Mouse (Mus musculus) hindbrain, embryonic 12.5 days (tissue): Measurements from ENCODE around the gene Gpr18. TPM values are rescaled to one million over a fixed set of nuclear protein-coding genes. Genes with fewer than 3 reads are reported as not detected.

Source experiments
- ATAC-seq: fragments of 200-750 bp; cut with Nextera tagmentation; 2 replicates; pipeline ENCODE4 v1.8.0; 2017; ENCODE audit warnings: moderate TSS enrichment; ENCODE audit not compliant: low FRiP score
- H3K27ac ChIP-seq: fragments of 300-500 bp; sonication (generic); 2 replicates; pipeline ENCODE4 v1.5.1; 2016; ENCODE audit warnings: mild to moderate bottlenecking
- H3K27me3 ChIP-seq: fragments of 300-500 bp; sonication (generic); 2 replicates; pipeline ENCODE4 v1.6.1; 2016; ENCODE audit warnings: mild to moderate bottlenecking
- H3K36me3 ChIP-seq: fragments of 300-500 bp; sonication (generic); 2 replicates; pipeline ENCODE4 v1.6.1; 2016; ENCODE audit warnings: mild to moderate bottlenecking
- H3K4me1 ChIP-seq: fragments of 300-500 bp; sonication (generic); 2 replicates; pipeline ENCODE4 v1.6.1; 2016
- H3K4me2 ChIP-seq: fragments of 300-500 bp; sonication (generic); replicated peaks from 2 replicates; pipeline ENCODE4 v1.6.1; 2016; ENCODE audit warnings: mild to moderate bottlenecking
- H3K4me3 ChIP-seq: fragments of 300-500 bp; sonication (generic); 2 replicates; pipeline ENCODE4 v1.5.1; 2016; ENCODE audit warnings: mild to moderate bottlenecking
- H3K9ac ChIP-seq: fragments of 300-500 bp; sonication (generic); 2 replicates; pipeline ENCODE4 v1.6.1; 2016; ENCODE audit warnings: mild to moderate bottlenecking, moderate library complexity
- H3K9me3 ChIP-seq: fragments of 300-500 bp; sonication (generic); replicated peaks from 2 replicates; pipeline ENCODE4 v1.6.1; 2016; ENCODE audit warnings: mild to moderate bottlenecking
- WGBS: fragments of 180-500 bp; shearing (Covaris S2); methylation state at CpG from one replicate; pipeline ENCODE4 v1.1.7; 2016; 5-methylcytosine and 5-hydroxymethylcytosine counted together
- polyA plus RNA-seq: library from polyadenylated mRNA; unstranded; fragments of >200 nt; fragmentation: Nextera tagmentation; extraction: Ambion mirVana; gene quantifications from 2 replicates; pipeline ENCODE4 v1.2.1, GENCODE M21; 2016

The Gpr18 gene
- polyA plus RNA-seq, 1 experiment from 2014 or later, result not detected

DNA sequence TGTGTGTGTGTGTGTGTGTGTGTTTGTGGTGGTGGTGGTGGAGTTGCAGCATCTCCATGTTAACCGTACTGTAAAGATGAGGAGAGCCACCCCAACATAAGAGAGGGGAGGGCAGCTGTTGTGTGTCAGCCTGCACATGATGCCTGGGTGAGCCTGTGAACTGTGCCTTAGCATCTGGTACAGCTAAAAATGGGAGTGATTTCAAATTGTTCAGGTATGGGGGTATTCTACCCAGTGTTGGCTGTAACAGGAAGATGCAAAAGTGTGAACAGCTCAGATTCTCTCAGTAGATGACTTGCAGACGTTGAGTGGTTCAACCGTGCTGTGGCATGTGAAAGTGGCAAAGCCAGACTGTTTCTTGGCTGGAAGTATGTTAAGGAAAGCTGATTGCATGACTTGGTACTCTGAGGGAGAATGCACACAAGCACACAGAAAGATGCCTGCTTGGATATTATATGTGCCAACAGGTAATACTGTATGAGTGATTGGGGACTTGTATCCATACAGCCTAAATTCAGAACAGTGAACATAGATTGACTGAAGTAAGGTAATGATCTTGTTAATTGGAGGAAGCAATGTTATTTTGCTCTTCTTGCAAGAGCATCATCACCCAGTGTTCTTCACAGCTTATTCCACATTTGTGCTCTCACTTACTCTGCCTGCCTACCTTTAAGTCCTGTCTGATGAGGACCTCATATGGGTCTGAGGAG, 42.6 kb upstream of the Gpr18 start:
- ATAC-seq, result no peak
- 91% methylated on average over 3 of the region's 3 CpGs for WGBS
- Histone ChIP-seq H3K4me1 (no peaks in the 10 kb centered on the region), H3K36me3 (no peaks in the 10 kb centered on the region; the same call in 1 of the 2 replicates), H3K4me2 (no peak overlapping the region), H3K27ac (no peak overlapping the region), H3K4me3 (no peak overlapping the region), H3K27me3 (no peaks in the 10 kb centered on the region), H3K9me3 (no peaks in the 10 kb centered on the region), H3K9ac (no peak overlapping the region)

DNA sequence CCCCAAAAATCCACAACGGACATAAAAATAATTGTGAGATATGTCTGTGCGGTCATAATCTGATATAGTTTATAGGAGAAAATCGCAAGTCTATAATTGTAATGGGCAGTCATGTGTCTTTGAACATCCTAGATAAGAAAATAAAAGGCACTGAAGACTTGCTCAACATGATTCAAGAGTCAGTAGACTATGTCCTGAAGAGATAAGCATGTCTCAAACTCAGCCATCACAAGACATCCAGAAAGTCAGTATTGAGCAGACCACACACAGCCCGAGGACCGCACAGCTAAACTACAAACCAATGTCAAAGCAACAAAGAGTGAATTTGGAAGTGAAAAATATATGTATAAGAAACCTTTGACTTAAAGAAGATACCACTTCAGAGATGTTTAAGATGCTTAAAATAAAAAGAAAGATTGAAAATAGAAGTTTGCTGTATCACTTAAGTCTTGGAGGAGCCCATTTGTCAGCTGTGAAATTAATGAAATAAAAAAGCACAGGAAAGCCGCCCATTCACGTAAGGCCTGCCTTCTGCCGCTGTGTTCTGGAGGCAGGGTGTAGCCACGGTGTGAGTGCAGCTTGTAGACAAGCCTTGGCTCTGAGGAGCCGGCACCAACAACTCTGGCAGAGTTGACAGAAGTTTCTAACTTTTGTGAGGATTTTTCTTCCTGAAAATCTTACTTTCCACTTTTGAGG, 41.7 kb upstream of the Gpr18 start:
- ATAC-seq, result no peak

GRCm38 (mm10) chr14:121956291-121956690, 40.7 kb upstream of the Gpr18 start:
- Histone ChIP-seq H3K4me2 (no peak overlapping the region), H3K36me3 (no peaks in the 10 kb centered on the region; the same call in 1 of the 2 replicates), H3K4me3 (no peak overlapping the region), H3K9me3 (no peaks in the 10 kb centered on the region), H3K4me1 (no peaks in the 10 kb centered on the region), H3K27ac (no peak overlapping the region), H3K9ac (no peak overlapping the region), H3K27me3 (no peaks in the 10 kb centered on the region)
- 90% methylated on average over 5 of the region's 5 CpGs for WGBS
- no peak for ATAC-seq

More for the DNA sequence above, 41.7 kb upstream of the Gpr18 start:
- no peaks in the 10 kb centered on the region for H3K27me3 ChIP-seq
- H3K36me3 ChIP-seq, result no peaks in the 10 kb centered on the region; the same call in 1 of the 2 replicates
- no peak overlapping the region for H3K9ac ChIP-seq
- no peak overlapping the region for H3K4me3 ChIP-seq
- no peaks in the 10 kb centered on the region for H3K9me3 ChIP-seq
- 91% methylated on average over 10 of the region's 10 CpGs for WGBS
- H3K27ac ChIP-seq, result no peak overlapping the region
- no peak overlapping the region for H3K4me2 ChIP-seq
- no peaks in the 10 kb centered on the region for H3K4me1 ChIP-seq

DNA sequence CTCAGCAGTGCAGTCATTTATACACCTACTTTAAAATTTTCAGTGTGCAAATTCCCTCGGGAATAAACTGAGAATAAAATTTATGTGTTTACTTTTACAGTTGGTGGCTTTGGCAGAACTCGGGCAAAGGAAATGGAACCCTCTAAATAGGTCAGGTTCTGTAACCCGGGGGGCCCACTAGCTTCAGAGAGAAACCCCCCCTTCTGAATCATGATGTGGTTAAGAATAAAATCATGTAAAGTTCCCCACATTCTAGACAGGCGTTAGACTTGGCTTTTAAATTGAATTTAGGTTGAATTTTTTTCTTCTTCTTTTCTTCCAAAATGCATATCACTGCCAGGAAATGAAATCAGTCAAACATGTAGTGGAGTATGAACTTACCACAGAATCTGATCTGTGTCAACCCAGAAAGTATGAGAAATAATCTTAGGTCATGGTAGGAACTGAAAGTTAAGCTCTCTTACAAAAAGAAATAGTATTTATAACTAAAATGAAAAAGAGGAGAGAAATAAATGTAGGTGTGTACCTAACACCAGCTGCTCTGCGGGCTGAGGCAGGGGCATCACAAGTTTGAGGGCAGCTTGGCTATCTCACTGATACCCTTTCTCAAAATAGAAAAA, 39.7 kb upstream of the Gpr18 start:
- no peak overlapping the region for H3K4me2 ChIP-seq
- 93% methylated on average over 5 of the region's 5 CpGs for WGBS

GRCm38 (mm10) chr14:121954608-121955007, 39.0 kb upstream of the Gpr18 start:
- no peaks in the 10 kb centered on the region for H3K27me3 ChIP-seq
- H3K4me2 ChIP-seq, result no peak overlapping the region
- no peak overlapping the region for H3K4me3 ChIP-seq
- no peak overlapping the region for H3K27ac ChIP-seq
- no peaks in the 10 kb centered on the region for H3K4me1 ChIP-seq
- 97% methylated on average over 12 of the region's 12 CpGs for WGBS
- H3K36me3 ChIP-seq, result no peaks in the 10 kb centered on the region; the same call in 1 of the 2 replicates
- H3K9me3 ChIP-seq, result no peaks in the 10 kb centered on the region
- ATAC-seq, result no peak
- H3K9ac ChIP-seq, result no peak overlapping the region

More for the DNA sequence above, 39.7 kb upstream of the Gpr18 start:
- no peaks in the 10 kb centered on the region for H3K27me3 ChIP-seq
- H3K27ac ChIP-seq, result no peak overlapping the region
- H3K4me1 ChIP-seq, result no peaks in the 10 kb centered on the region
- ATAC-seq, result no peak
- H3K36me3 ChIP-seq, result no peaks in the 10 kb centered on the region; the same call in 1 of the 2 replicates
- no peaks in the 10 kb centered on the region for H3K9me3 ChIP-seq
- no peak overlapping the region for H3K9ac ChIP-seq
- no peak overlapping the region for H3K4me3 ChIP-seq

DNA sequence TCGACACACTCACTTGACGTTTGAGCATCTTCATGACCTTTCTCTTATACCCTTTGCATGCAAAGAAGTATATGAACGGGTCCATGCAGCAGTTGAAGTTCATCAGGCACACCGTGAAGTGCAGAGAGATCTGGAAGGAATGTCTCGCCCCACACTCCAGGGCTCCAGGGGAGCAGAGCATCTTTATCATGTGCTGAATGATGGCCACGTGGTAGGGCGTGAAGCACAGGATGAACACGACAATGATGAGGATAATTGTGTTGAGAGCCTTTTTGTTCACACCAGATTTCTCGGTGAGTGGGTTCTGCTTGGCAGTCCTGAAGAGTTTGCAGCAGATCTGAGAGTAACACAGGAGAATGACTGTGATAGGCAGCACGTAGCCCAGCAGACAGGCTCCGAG, 38.5 kb upstream of the Gpr18 start:
- no peak for ATAC-seq
- H3K9ac ChIP-seq, result no peak overlapping the region
- H3K27ac ChIP-seq, result no peak overlapping the region
- H3K9me3 ChIP-seq, result no peaks in the 10 kb centered on the region
- no peaks in the 10 kb centered on the region; the same call in 1 of the 2 replicates for H3K36me3 ChIP-seq
- no peaks in the 10 kb centered on the region for H3K27me3 ChIP-seq
- 91% methylated on average over 11 of the region's 11 CpGs for WGBS
- no peaks in the 10 kb centered on the region for H3K4me1 ChIP-seq
- no peak overlapping the region for H3K4me3 ChIP-seq
- H3K4me2 ChIP-seq, result no peak overlapping the region

- Histone ChIP-seq H3K27me3 (no peaks in the 10 kb centered on the region), H3K9ac (no peak overlapping the region), H3K4me2 (no peak overlapping the region), H3K9me3 (no peaks in the 10 kb centered on the region), H3K36me3 (no peaks in the 10 kb centered on the region; the same call in 1 of the 2 replicates), H3K4me3 (no peak overlapping the region), H3K27ac (no peak overlapping the region), H3K4me1 (no peaks in the 10 kb centered on the region)
- 88% methylated on average over 5 of the region's 5 CpGs for WGBS
- no peak for ATAC-seq
These were observed 36.4 kb upstream of the Gpr18 start for GRCm38 (mm10) chr14:121952046-121952400.

- Histone ChIP-seq H3K27ac (no peak overlapping the region), H3K4me1 (no peaks in the 10 kb centered on the region), H3K27me3 (no peaks in the 10 kb centered on the region), H3K4me2 (no peak overlapping the region), H3K4me3 (no peak overlapping the region), H3K36me3 (no peaks in the 10 kb centered on the region; the same call in 1 of the 2 replicates), H3K9me3 (no peaks in the 10 kb centered on the region), H3K9ac (no peak overlapping the region)
- no peak for ATAC-seq
- 89% methylated on average over 2 of the region's 2 CpGs for WGBS
These were observed 35.9 kb upstream of the Gpr18 start for GRCm38 (mm10) chr14:121951399-121952045.

- Histone ChIP-seq H3K36me3 (no peaks in the 10 kb centered on the region; the same call in 1 of the 2 replicates), H3K9me3 (no peaks in the 10 kb centered on the region), H3K9ac (no peak overlapping the region), H3K4me3 (no peak overlapping the region), H3K4me2 (no peak overlapping the region), H3K4me1 (no peaks in the 10 kb centered on the region), H3K27ac (no peak overlapping the region), H3K27me3 (no peaks in the 10 kb centered on the region)
- 97% methylated on average over 5 of the region's 5 CpGs for WGBS
- no peak for ATAC-seq
These were observed 34.3 kb upstream of the Gpr18 start for GRCm38 (mm10) chr14:121949897-121950296.

GRCm38 (mm10) chr14:121949436-121949835, 33.9 kb upstream of the Gpr18 start:
- Histone ChIP-seq H3K9ac (no peak overlapping the region), H3K9me3 (no peaks in the 10 kb centered on the region), H3K36me3 (no peaks in the 10 kb centered on the region; the same call in 1 of the 2 replicates), H3K4me1 (no peaks in the 10 kb centered on the region), H3K4me3 (no peak overlapping the region), H3K27me3 (no peaks in the 10 kb centered on the region), H3K4me2 (no peak overlapping the region), H3K27ac (no peak overlapping the region)
- ATAC-seq, result no peak
- 88% methylated on average over 3 of the region's 3 CpGs for WGBS

DNA sequence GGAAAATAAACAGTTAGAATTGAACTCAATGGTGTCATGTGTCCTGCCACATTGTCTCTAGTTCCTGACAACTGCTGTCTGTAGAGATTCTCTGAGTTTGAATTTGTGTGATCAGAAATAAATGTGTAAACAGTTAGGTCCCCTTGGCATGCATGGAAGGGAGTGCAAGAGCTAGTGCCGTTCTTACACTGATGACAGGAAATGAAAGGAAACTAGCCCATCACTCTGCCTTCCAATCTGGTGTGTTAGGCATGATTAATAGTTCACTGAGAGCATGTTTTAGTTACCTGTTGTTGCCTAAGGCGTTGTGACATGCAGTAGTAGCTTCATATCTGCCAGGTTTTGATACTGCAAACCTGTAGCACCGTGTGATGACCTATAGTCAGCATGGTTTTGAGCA, 32.4 kb upstream of the Gpr18 start:
- ATAC-seq, result no peak
- Histone ChIP-seq H3K4me1 (no peaks in the 10 kb centered on the region), H3K4me2 (no peak overlapping the region), H3K4me3 (no peak overlapping the region), H3K9ac (no peak overlapping the region), H3K27ac (no peak overlapping the region), H3K27me3 (no peaks in the 10 kb centered on the region), H3K36me3 (no peaks in the 10 kb centered on the region), H3K9me3 (no peaks in the 10 kb centered on the region)
- 90% methylated on average over 3 of the region's 3 CpGs for WGBS

- Histone ChIP-seq H3K4me2 (no peak overlapping the region), H3K36me3 (no peaks in the 10 kb centered on the region), H3K4me3 (no peak overlapping the region), H3K27me3 (no peaks in the 10 kb centered on the region), H3K9ac (no peak overlapping the region), H3K9me3 (0 out of 2 replicates have a peak, but pooled peaks cover 3% of the 10 kb centered on the region), H3K27ac (no peak overlapping the region), H3K4me1 (no peaks in the 10 kb centered on the region)
- 79% methylated on average over 8 of the region's 8 CpGs for WGBS
- ATAC-seq, result no peak
These were observed 31.7 kb upstream of the Gpr18 start for GRCm38 (mm10) chr14:121947201-121947760.
